9 mouse cellular contexts compared by ENCODE assay signal in the genomic region with DNA sequence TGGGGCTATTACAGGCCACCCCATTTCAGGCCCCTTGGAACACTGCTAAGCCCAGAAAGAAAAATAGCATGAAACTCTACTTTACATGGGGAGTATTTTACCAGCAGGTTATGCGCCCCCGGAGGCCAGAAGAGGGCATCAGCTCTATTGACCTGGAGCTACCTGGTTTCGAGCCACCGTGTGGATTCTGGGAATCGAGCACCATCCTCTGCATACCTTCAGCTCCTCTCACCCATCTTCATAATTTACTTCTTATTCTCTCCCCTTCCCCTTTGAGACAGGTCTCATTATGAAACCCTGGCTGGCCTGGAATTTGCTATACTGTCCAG. TPM values are rescaled to one million over a fixed set of nuclear protein-coding genes. Genes with fewer than 3 reads are reported as not detected.
DNase-seq lines count a peak whose midpoint lies in the region; ATAC-seq and TF ChIP-seq lines count a peak whose summit lies in the region.
"Had no signal": no experiment of that assay in that cellular context is flagged by ENCODE, and none has a peak within 500 bp of the region (broad histone marks: within the 10 kb centered on the region; RNA-seq: fewer than 3 reads in every experiment).

No protein-coding gene starts in this region.

- POLR2A ChIA-PET in Patski (lab: Charles Lee), result interaction anchor here (0.6 kb wide), 1 partner anchor 786 kb away, joined by 3 read pairs; no protein-coding TSS in a partner anchor

- CTCF ChIA-PET in Patski (lab: Charles Lee), result interaction anchor here (0.9 to 2.5 kb wide), 3 partner anchors 28 to 169 kb away, joined by 3 to 15 read pairs (median 3); no protein-coding TSS in a partner anchor

- H3K4me1 ChIP-seq in liver, embryonic 14.5 days (replicated peaks; ENCODE audit: control insufficient read depth in 2 of 2, insufficient read depth in 2 of 2, low read length in 1 of 2), result peaks cover 0 to 2% of the 10 kb centered on the region in 2 experiments; a peak in 1 of 4 replicates
- peaks cover 18% of the 10 kb centered on the region for H3K4me1 ChIP-seq in liver, embryonic 12.5 days

- no peak for DNase-seq in liver, embryonic 14.5 days (ENCODE audit: low read depth in 3 of 3, low spot score in 3 of 3)
- DNase-seq in Patski (ENCODE audit: low read depth, low spot score), result no peak
- DNase-seq in retina, postnatal 1 day, result peak; percentile 28
- DNase-seq in urinary bladder, postnatal 25 days (ENCODE audit: low spot score), result no peak
- DNase-seq in Muller cell, postnatal 12 days (ENCODE audit: inconsistent ontology term), result no peak
- DNase-seq: cerebellum, adult 2 months; heart, postnatal 14 days had no signal

- no peak for ATAC-seq in liver, embryonic 14.5 days (ENCODE audit: insufficient read depth)
- ATAC-seq in liver, embryonic 12.5 days, result no peak; the same call in 1 of the 2 replicates
- no peak for ATAC-seq in Patski
- peak; percentile 22; the same call in 1 of the 2 replicates for ATAC-seq in granulocyte monocyte progenitor cell, adult 5-6 weeks (replicated peaks; ENCODE audit: poor library complexity, severe bottlenecking)

- H3K27ac ChIP-seq in liver, embryonic 14.5 days, result no peak overlapping the region
- no peak overlapping the region for H3K27ac ChIP-seq in liver, embryonic 12.5 days

- H3K36me3 ChIP-seq in liver, embryonic 14.5 days (replicated peaks; ENCODE audit: control insufficient read depth, insufficient read depth, low read depth), result peaks cover 6% of the 10 kb centered on the region
- peaks cover 41% of the 10 kb centered on the region for H3K36me3 ChIP-seq in liver, embryonic 12.5 days

- H3K27me3 ChIP-seq in liver, embryonic 14.5 days (ENCODE audit: control insufficient read depth, insufficient read depth, low read length), result no peaks in the 10 kb centered on the region
- no peaks in the 10 kb centered on the region for H3K27me3 ChIP-seq in liver, embryonic 12.5 days (replicated peaks)
- no peaks in the 10 kb centered on the region for H3K27me3 ChIP-seq in Patski

- no peak overlapping the region for H3K4me3 ChIP-seq in liver, embryonic 14.5 days (ENCODE audit: insufficient read depth in 1 of 2, low read depth in 2 of 2, low read length in 2 of 2)
- no peak overlapping the region for H3K4me3 ChIP-seq in liver, embryonic 12.5 days

- H3K4me2 ChIP-seq in liver, embryonic 14.5 days (ENCODE audit: low read depth), result no peak overlapping the region
- H3K4me2 ChIP-seq in liver, embryonic 12.5 days, result no peak overlapping the region

- in situ Hi-C loops in Patski (cut with MboI; ENCODE audit: low pct_unique_long_range_greater_than_20kb), result no loop called here

- peak; percentile 39 for TF ChIP-seq CTCF in liver, embryonic 14.5 days (IDR thresholded peaks at IDR 0.05; ENCODE audit: low read depth)
- peak; percentile 51 for TF ChIP-seq CTCF in Patski (IDR thresholded peaks at IDR 0.05)

- WGBS in liver, embryonic 14.5 days (ENCODE audit: insufficient replicate concordance), result 49% methylated on average over 5 of the region's 5 CpGs
- 57% methylated on average over 5 of the region's 5 CpGs for WGBS in liver, embryonic 12.5 days (ENCODE audit: insufficient replicate concordance)

- no peak overlapping the region for H3K9ac ChIP-seq in liver, embryonic 14.5 days (replicated peaks)
- H3K9ac ChIP-seq in liver, embryonic 12.5 days, result no peak overlapping the region

- no peaks in the 10 kb centered on the region for H3K9me3 ChIP-seq in liver, embryonic 14.5 days (ENCODE audit: control insufficient read depth, low read length)
- H3K9me3 ChIP-seq in liver, embryonic 12.5 days (replicated peaks), result no peaks in the 10 kb centered on the region

- TF ChIP-seq EP300 in liver, embryonic 14.5 days (IDR thresholded peaks at IDR 0.05; ENCODE audit: low read depth), result no peak

RNA-seq across cellular contexts. Expression of gene Trim71, which starts 20.8 kb away (rescaled TPM):
- polyA plus RNA-seq in liver, embryonic 14.5 days (2012; rRNA removed), result 0.61 and 0.74 TPM in 2 replicates
- 0.62 and 0.82 TPM in 2 replicates for polyA plus RNA-seq in liver, embryonic 14.5 days (2014; fragmentation: Nextera tagmentation; extraction: Ambion mirVana)
- polyA plus RNA-seq in liver, embryonic 12.5 days (2016; fragmentation: Nextera tagmentation; extraction: Ambion mirVana), result 1.7 and 2.0 TPM in 2 replicates
- polyA plus RNA-seq in Patski (2021), result not detected
- total RNA-seq in granulocyte monocyte progenitor cell, adult 5-6 weeks (2014; fragmentation: Nextera tagmentation), result not detected in 2 replicates
- not detected in 2 replicates for total RNA-seq in granulocyte monocyte progenitor cell, adult 5-6 weeks (2017)
- total RNA-seq: heart, postnatal 14 days had no signal

RNA-seq across cellular contexts. Expression of gene Cnot10, which starts 55.0 kb away (rescaled TPM):
- 16.3 and 20.7 TPM in 2 replicates for polyA plus RNA-seq in liver, embryonic 14.5 days (2012; rRNA removed)
- polyA plus RNA-seq in liver, embryonic 14.5 days (2014; fragmentation: Nextera tagmentation; extraction: Ambion mirVana), result 23.1 and 23.8 TPM in 2 replicates
- 35.8 and 38.9 TPM in 2 replicates for polyA plus RNA-seq in liver, embryonic 12.5 days (2016; fragmentation: Nextera tagmentation; extraction: Ambion mirVana)
- polyA plus RNA-seq in Patski (2021), result 46.3 TPM
- 36.6 and 48.7 TPM in 2 replicates for total RNA-seq in granulocyte monocyte progenitor cell, adult 5-6 weeks (2014; fragmentation: Nextera tagmentation)
- 55.7 and 60.1 TPM in 2 replicates for total RNA-seq in granulocyte monocyte progenitor cell, adult 5-6 weeks (2017)
